Mouse (Mus musculus) ES-E14 (cell line): ENCODE results near the gene Syngr1. TPM values are rescaled to one million over a fixed set of nuclear protein-coding genes. Genes with fewer than 3 reads are reported as not detected.

Experiments used
- DNase-seq: peaks from one replicate; pipeline ENCODE4 v3.0.0-alpha.2; 2013; ENCODE audit warnings: low read depth, low spot score
- H3K27ac ChIP-seq: 2 replicates; pipeline ENCODE4 v1.5.1; 2012; ENCODE audit warnings: low read depth, mild to moderate bottlenecking, low read length, moderate library complexity, mixed read lengths; ENCODE audit not compliant: poor library complexity, insufficient read depth, severe bottlenecking
- H3K36me3 ChIP-seq: 2 replicates; pipeline ENCODE4 v1.6.1; 2012; ENCODE audit warnings: mild to moderate bottlenecking, low read length, moderate library complexity, mixed read lengths; ENCODE audit not compliant: control insufficient read depth, poor library complexity, insufficient read depth, severe bottlenecking
- H3K4me1 ChIP-seq, 2 experiments: fragments of 150-350 bp in 1 of 2; sonication (generic) in 1 of 2; 2 replicates each; pipeline ENCODE4 v1.6.1; 2012; ENCODE audit warnings: low read length in 2 of 2, mild to moderate bottlenecking in 1 of 2, mixed read lengths in 1 of 2; ENCODE audit not compliant: control insufficient read depth in 2 of 2, insufficient read depth in 2 of 2, poor library complexity in 1 of 2
- H3K4me3 ChIP-seq, 2 experiments: fragments of 150-350 bp in 1 of 2; sonication (generic) in 1 of 2; 2 replicates each; pipeline ENCODE4 v1.5.1; 2012; ENCODE audit warnings: low read length in 2 of 2, low read depth in 1 of 2, mild to moderate bottlenecking in 1 of 2, mixed read lengths in 1 of 2; ENCODE audit not compliant: insufficient read depth in 1 of 2, poor library complexity in 1 of 2, severe bottlenecking in 1 of 2
- H3K9ac ChIP-seq: 2 replicates; pipeline ENCODE4 v1.6.1; 2012; ENCODE audit warnings: low read depth, mild to moderate bottlenecking, low read length, mixed read lengths; ENCODE audit not compliant: poor library complexity, insufficient read depth, severe bottlenecking
- H3K9me3 ChIP-seq: fragments of 150-350 bp; sonication (generic); 2 replicates; pipeline ENCODE4 v1.6.1; 2012; ENCODE audit warnings: low read depth, mild to moderate bottlenecking, low read length; ENCODE audit not compliant: control insufficient read depth, insufficient read depth
- CHD2 ChIP-seq: IDR thresholded peaks from 2 replicates; pipeline ENCODE4 v1.6.1; 2014; ENCODE audit warnings: mild to moderate bottlenecking, low read depth, low read length, inconsistent platforms
- HCFC1 ChIP-seq: IDR thresholded peaks from 2 replicates; pipeline ENCODE4 v1.6.1; 2012; ENCODE audit warnings: low read length, inconsistent platforms, borderline replicate concordance; ENCODE audit not compliant: insufficient read depth
- MAFK ChIP-seq: IDR thresholded peaks from 2 replicates; pipeline ENCODE4 v1.6.1; 2014; ENCODE audit warnings: mild to moderate bottlenecking, low read depth, low read length, inconsistent platforms; ENCODE audit not compliant: insufficient read depth
- ZC3H11A ChIP-seq: IDR thresholded peaks from 2 replicates; pipeline ENCODE4 v1.6.1; 2012; ENCODE audit warnings: low read depth, mild to moderate bottlenecking, inconsistent platforms, low read length, borderline replicate concordance
- ZNF384 ChIP-seq: IDR thresholded peaks from 2 replicates; pipeline ENCODE4 v1.6.1; 2012; ENCODE audit warnings: low read depth, low read length, inconsistent platforms
- in situ Hi-C, 2 experiments: fragments of 600-800 bp; cut with MboI; formaldehyde crosslinking; loops; one replicate each; pipeline ENCODE4 v1.15.1; 2025; ENCODE audit warnings: low sequenced_read_pairs in 2 of 2, inconsistent platforms in 1 of 2; ENCODE audit not compliant: unreplicated experiment in 2 of 2
- total RNA-seq: library from RNA; depleted of rRNA; stranded (reverse); fragments of 300-350 nt; gene quantifications from 2 replicates; pipeline ENCODE4 v1.2.3, GENCODE M21; 2012

Syngr1 gene
- total RNA-seq, 1 experiment = 78.8 TPM

GRCm38 (mm10) chr15:80070095-80070644, 21.0 kb upstream of the Syngr1 start:
- no peaks in the 10 kb centered on the region for H3K36me3 ChIP-seq
- no peak overlapping the region for H3K4me3 ChIP-seq
- in situ Hi-C loops = loop anchor here in 1 of 2 experiments (25.0 kb wide), 1 partner anchor 308 kb away; no protein-coding TSS in a partner anchor
- peaks cover under 1 to 7% of the 10 kb centered on the region in 2 experiments; a peak in 1 of 4 replicates for H3K4me1 ChIP-seq
- DNase-seq = no peak
- H3K9me3 ChIP-seq = no peaks in the 10 kb centered on the region
- TF ChIP-seq ZNF384 = no peak
- no peak for TF ChIP-seq MAFK
- TF ChIP-seq ZC3H11A = no peak
- TF ChIP-seq CHD2 = no peak
- TF ChIP-seq HCFC1 = no peak
- H3K27ac ChIP-seq = no peak overlapping the region; the same call in 1 of the 2 replicates
- H3K9ac ChIP-seq = no peak overlapping the region

GRCm38 (mm10) chr15:80071951-80072437, 19.1 kb upstream of the Syngr1 start:
- Histone ChIP-seq H3K36me3 (no peaks in the 10 kb centered on the region; the same call in 1 of the 2 replicates), H3K9ac (no peak overlapping the region), H3K9me3 (no peaks in the 10 kb centered on the region), H3K4me1 (peaks cover 0 to 14% of the 10 kb centered on the region in 2 experiments; a peak in 1 of 4 replicates), H3K4me3 (no peak overlapping the region), H3K27ac (no peak overlapping the region)
- TF ChIP-seq ZNF384 = no peak
- no peak for TF ChIP-seq CHD2
- no peak for TF ChIP-seq ZC3H11A
- no peak for TF ChIP-seq MAFK
- TF ChIP-seq HCFC1 = no peak
- in situ Hi-C loops = loop anchor here in 1 of 2 experiments (25.0 kb wide), 1 partner anchor 310 kb away; no protein-coding TSS in a partner anchor
- DNase-seq = no peak

GRCm38 (mm10) chr15:80072579-80073255, 18.4 kb upstream of the Syngr1 start:
- no peak for TF ChIP-seq CHD2
- TF ChIP-seq ZNF384 = no peak
- TF ChIP-seq HCFC1 = no peak
- TF ChIP-seq ZC3H11A = no peak
- no peak for TF ChIP-seq MAFK
- DNase-seq = no peak
- in situ Hi-C loops = loop anchor here in 1 of 2 experiments (25.0 kb wide), 1 partner anchor 310 kb away; no protein-coding TSS in a partner anchor
- Histone ChIP-seq H3K9ac (no peak overlapping the region), H3K4me1 (peaks cover 0 to 14% of the 10 kb centered on the region in 2 experiments; a peak in 1 of 4 replicates), H3K27ac (no peak overlapping the region), H3K9me3 (no peaks in the 10 kb centered on the region), H3K36me3 (peaks cover 3% of the 10 kb centered on the region; the same call in 1 of the 2 replicates), H3K4me3 (no peak overlapping the region)

GRCm38 (mm10) chr15:80073256-80073621, 17.9 kb upstream of the Syngr1 start:
- Histone ChIP-seq H3K4me3 (no peak overlapping the region), H3K9ac (no peak overlapping the region), H3K36me3 (peaks cover 7% of the 10 kb centered on the region), H3K27ac (no peak overlapping the region), H3K4me1 (peaks cover 0 to 14% of the 10 kb centered on the region in 2 experiments; a peak in 1 of 4 replicates), H3K9me3 (no peaks in the 10 kb centered on the region)
- in situ Hi-C loops = loop anchor here in 1 of 2 experiments (25.0 kb wide), 1 partner anchor 311 kb away; no protein-coding TSS in a partner anchor
- DNase-seq = no peak
- TF ChIP-seq MAFK (no peak), HCFC1 (no peak), ZNF384 (no peak), ZC3H11A (no peak), CHD2 (no peak)
